Mouse (Mus musculus): ENCODE data around the gene Gjd3.
A peak's percentile ranks its signal among the peaks of the same experiment; 100 is the strongest.

DNA sequence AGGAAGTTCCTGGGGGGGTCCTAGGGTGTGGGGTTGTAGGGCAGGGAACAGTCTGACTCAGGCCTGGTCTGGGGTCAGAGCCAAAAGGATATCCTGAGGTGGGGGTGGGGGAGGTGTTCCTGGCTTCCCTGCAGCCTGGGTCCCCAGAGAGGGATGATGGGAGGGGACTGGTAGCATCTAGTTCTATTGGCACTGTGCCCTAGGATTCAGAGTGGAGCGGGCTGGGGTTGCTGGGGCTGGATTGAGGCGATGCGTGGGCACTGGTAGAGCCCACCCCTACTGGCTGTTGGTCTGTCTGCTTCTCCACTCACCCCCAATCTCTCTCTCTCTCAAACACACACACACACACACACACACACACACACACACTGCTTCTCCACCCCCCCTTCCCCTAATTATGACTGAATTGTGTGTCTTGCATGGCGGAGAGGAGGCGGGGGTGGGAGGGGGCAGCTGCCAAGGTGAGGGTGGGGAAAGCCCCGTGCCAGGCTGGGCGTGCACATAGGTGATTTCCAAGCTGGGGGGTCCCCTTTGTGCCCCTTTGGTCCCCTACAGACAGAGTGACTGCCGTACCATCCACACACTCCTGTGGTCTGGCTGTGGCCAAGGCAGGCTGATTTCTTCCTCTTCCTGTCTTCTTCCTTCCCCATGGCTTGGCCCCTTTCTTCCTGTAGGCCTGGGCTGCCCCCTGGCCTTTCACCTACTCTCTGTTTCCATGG lies 39.7 kb downstream of the Gjd3 start:
- TF ChIP-seq CTCF (IDR thresholded peaks at IDR 0.05 in 2 of 3, conservative IDR thresholded peaks at IDR 0.05 in 1 of 3; ENCODE audit: control insufficient read depth in 1 of 3, insufficient read depth in 1 of 3, low read depth in 2 of 3, low read length in 3 of 3, poor library complexity in 1 of 3, severe bottlenecking in 1 of 3) (no peak), E2F4 (IDR thresholded peaks at IDR 0.05; ENCODE audit: borderline replicate concordance, low read depth, low read length) (no peak), TAL1 (IDR thresholded peaks at IDR 0.05; ENCODE audit: low read length) (no peak), USF1 (IDR thresholded peaks at IDR 0.05; ENCODE audit: low read depth, low read length) (0 out of 2 replicates have a peak, but pooled peaks have one; percentile 8), EP300 (IDR thresholded peaks at IDR 0.05; ENCODE audit: low read depth in 1 of 2, low read length in 2 of 2) (no peak), MXI1 (IDR thresholded peaks at IDR 0.05; ENCODE audit: low read depth, low read length) (no peak), POLR2A (IDR thresholded peaks at IDR 0.05; ENCODE audit: control insufficient read depth in 1 of 2, insufficient read depth in 1 of 2, low read depth in 1 of 2, low read length in 2 of 2, poor library complexity in 1 of 2) (no peak), GABPA (IDR thresholded peaks at IDR 0.05; ENCODE audit: low read depth, low read length) (no peak), SIN3A (IDR thresholded peaks at IDR 0.05; ENCODE audit: low read length) (no peak), ZNF384 (IDR thresholded peaks at IDR 0.05; ENCODE audit: low read depth, low read length) (no peak), GATA1 (IDR thresholded peaks at IDR 0.05; ENCODE audit: low read depth, low read length) (no peak), UBTF (IDR thresholded peaks at IDR 0.05; ENCODE audit: borderline replicate concordance, insufficient read depth, low read depth, low read length) (no peak)

All from MEL (cell line).